Mouse (Mus musculus): ENCODE data around the gene Hlcs. TPM values are rescaled to one million over a fixed set of nuclear protein-coding genes. Genes with fewer than 3 reads are reported as not detected.

Hlcs gene
- total RNA-seq, 1 experiment from 2014 or later: 11.6 TPM

GRCm38 (mm10) chr16:94208152-94208551 lies 105.2 kb downstream of the Hlcs start:
- DNase-seq: peak; percentile 26

- no peak for DNase-seq
Observed at GRCm38 (mm10) chr16:94205528-94206484, 107.6 kb downstream of the Hlcs start.

- DNase-seq: no peak
Observed at GRCm38 (mm10) chr16:94201387-94201786, 112.0 kb downstream of the Hlcs start.

GRCm38 (mm10) chr16:94195913-94196312 lies 117.5 kb downstream of the Hlcs start:
- DNase-seq: no peak

GRCm38 (mm10) chr16:94191379-94192315 lies 121.7 kb downstream of the Hlcs start:
- DNase-seq: no peak

GRCm38 (mm10) chr16:94190256-94190655 lies 123.1 kb downstream of the Hlcs start:
- DNase-seq: no peak

GRCm38 (mm10) chr16:94186526-94186925 lies 126.8 kb downstream of the Hlcs start:
- DNase-seq: peak; percentile 63

- peak; percentile 32 for DNase-seq
Observed at GRCm38 (mm10) chr16:94185430-94185829, 127.9 kb downstream of the Hlcs start.

- DNase-seq: no peak
Observed at GRCm38 (mm10) chr16:94180122-94180870, 133.1 kb downstream of the Hlcs start.

GRCm38 (mm10) chr16:94179341-94180121 lies 133.8 kb downstream of the Hlcs start:
- no peak for DNase-seq

GRCm38 (mm10) chr16:94178441-94179220 lies 134.7 kb downstream of the Hlcs start:
- DNase-seq: no peak

- DNase-seq: no peak
Observed at GRCm38 (mm10) chr16:94176997-94177857, 136.1 kb downstream of the Hlcs start.

GRCm38 (mm10) chr16:94175366-94175986 lies 137.9 kb downstream of the Hlcs start:
- DNase-seq: no peak

- no peak for DNase-seq
Observed at GRCm38 (mm10) chr16:94173361-94173760, 140.0 kb downstream of the Hlcs start.

- no peak for DNase-seq
Observed at GRCm38 (mm10) chr16:94170218-94170617, 143.2 kb downstream of the Hlcs start.

GRCm38 (mm10) chr16:94168655-94169545 lies 144.5 kb downstream of the Hlcs start:
- DNase-seq: no peak

GRCm38 (mm10) chr16:94164978-94165377 lies 148.4 kb downstream of the Hlcs start:
- DNase-seq: no peak

GRCm38 (mm10) chr16:94164236-94164635 lies 149.1 kb downstream of the Hlcs start:
- DNase-seq: peak; percentile 25

Measured in adrenal gland, postnatal 14 days (tissue).